Mouse (Mus musculus): ENCODE measurements around the gene Tmem209. TPM values are rescaled to one million over a fixed set of nuclear protein-coding genes. Genes with fewer than 3 reads are reported as not detected.

Tmem209 gene
- 33.9 and 38.5 TPM in 2 replicates for polyA plus RNA-seq (2015; fragmentation: Nextera tagmentation; extraction: Ambion mirVana)

GRCm38 (mm10) chr6:30509265-30510239 is at the start of gene Tmem209, which contains the start of gene Ssmem1:
Gene Tmem209 (minus strand): TSS chr6:30509783.
Gene Ssmem1 (plus strand): TSS chr6:30509849.
- ATAC-seq (ENCODE audit: low read depth) = peak; percentile 99
- Histone ChIP-seq H3K4me2 (ENCODE audit: low read depth, low read length) (peak within 1 kb of the TSS; percentile 80), H3K9me3 (ENCODE audit: control insufficient read depth, low read length) (no peaks in the 10 kb centered on the region), H3K9ac (ENCODE audit: low read length) (peak within 1 kb of the TSS; percentile 88), H3K27ac (ENCODE audit: low read length) (peak within 1 kb of the TSS; percentile 99), H3K36me3 (ENCODE audit: control insufficient read depth, insufficient read depth, low read length) (peaks cover 14% of the 10 kb centered on the region), H3K4me3 (ENCODE audit: low read length) (peak within 1 kb of the TSS; percentile 72), H3K27me3 (ENCODE audit: control insufficient read depth, insufficient read depth, low read depth, low read length) (no peaks in the 10 kb centered on the region), H3K4me1 (replicated peaks; ENCODE audit: control insufficient read depth, insufficient read depth, low read length) (peaks cover 14% of the 10 kb centered on the region)
- under 1% methylated on average over 37 of the region's 37 CpGs for WGBS

- 23% methylated on average over 3 of the region's 9 CpGs for WGBS
- Histone ChIP-seq H3K4me2 (ENCODE audit: low read depth, low read length) (no peak overlapping the region), H3K9ac (ENCODE audit: low read length) (no peak overlapping the region), H3K27ac (ENCODE audit: low read length) (no peak overlapping the region), H3K4me3 (ENCODE audit: low read length) (no peak overlapping the region), H3K9me3 (ENCODE audit: control insufficient read depth, low read length) (no peaks in the 10 kb centered on the region), H3K4me1 (replicated peaks; ENCODE audit: control insufficient read depth, insufficient read depth, low read length) (peaks cover 5% of the 10 kb centered on the region), H3K27me3 (ENCODE audit: control insufficient read depth, insufficient read depth, low read depth, low read length) (no peaks in the 10 kb centered on the region), H3K36me3 (ENCODE audit: control insufficient read depth, insufficient read depth, low read length) (no peaks in the 10 kb centered on the region)
- no peak for ATAC-seq (ENCODE audit: low read depth)
Measured at GRCm38 (mm10) chr6:30556080-30556479, 46.5 kb upstream of the Tmem209 start.

GRCm38 (mm10) chr6:30554621-30555170 is 45.1 kb upstream of the Tmem209 start:
- no peak overlapping the region for H3K27ac ChIP-seq (ENCODE audit: low read length)
- no peaks in the 10 kb centered on the region for H3K9me3 ChIP-seq (ENCODE audit: control insufficient read depth, low read length)
- 92% methylated on average over 5 of the region's 5 CpGs for whole genome bisulfite sequencing
- peaks cover 6% of the 10 kb centered on the region for H3K4me1 ChIP-seq (replicated peaks; ENCODE audit: control insufficient read depth, insufficient read depth, low read length)
- no peak overlapping the region for H3K4me2 ChIP-seq (ENCODE audit: low read depth, low read length)
- no peaks in the 10 kb centered on the region for H3K27me3 ChIP-seq (ENCODE audit: control insufficient read depth, insufficient read depth, low read depth, low read length)
- H3K9ac ChIP-seq (ENCODE audit: low read length) = no peak overlapping the region
- H3K4me3 ChIP-seq (ENCODE audit: low read length) = no peak overlapping the region
- no peaks in the 10 kb centered on the region for H3K36me3 ChIP-seq (ENCODE audit: control insufficient read depth, insufficient read depth, low read length)
- no peak for ATAC-seq (ENCODE audit: low read depth)

GRCm38 (mm10) chr6:30554092-30554491 is 44.5 kb upstream of the Tmem209 start:
- no peaks in the 10 kb centered on the region for H3K36me3 ChIP-seq (ENCODE audit: control insufficient read depth, insufficient read depth, low read length)
- no peak overlapping the region for H3K9ac ChIP-seq (ENCODE audit: low read length)
- ATAC-seq (ENCODE audit: low read depth) = no peak
- no peak overlapping the region for H3K4me2 ChIP-seq (ENCODE audit: low read depth, low read length)
- no peaks in the 10 kb centered on the region for H3K27me3 ChIP-seq (ENCODE audit: control insufficient read depth, insufficient read depth, low read depth, low read length)
- H3K9me3 ChIP-seq (ENCODE audit: control insufficient read depth, low read length) = no peaks in the 10 kb centered on the region
- H3K27ac ChIP-seq (ENCODE audit: low read length) = no peak overlapping the region
- 93% methylated on average over 5 of the region's 5 CpGs for WGBS
- H3K4me1 ChIP-seq (replicated peaks; ENCODE audit: control insufficient read depth, insufficient read depth, low read length) = peaks cover 12% of the 10 kb centered on the region
- H3K4me3 ChIP-seq (ENCODE audit: low read length) = no peak overlapping the region

GRCm38 (mm10) chr6:30553381-30554010 is 43.9 kb upstream of the Tmem209 start:
- Histone ChIP-seq H3K36me3 (ENCODE audit: control insufficient read depth, insufficient read depth, low read length) (no peaks in the 10 kb centered on the region), H3K9ac (ENCODE audit: low read length) (no peak overlapping the region), H3K4me3 (ENCODE audit: low read length) (no peak overlapping the region), H3K4me1 (replicated peaks; ENCODE audit: control insufficient read depth, insufficient read depth, low read length) (peaks cover 14% of the 10 kb centered on the region), H3K27ac (ENCODE audit: low read length) (no peak overlapping the region), H3K4me2 (ENCODE audit: low read depth, low read length) (no peak overlapping the region), H3K27me3 (ENCODE audit: control insufficient read depth, insufficient read depth, low read depth, low read length) (no peaks in the 10 kb centered on the region), H3K9me3 (ENCODE audit: control insufficient read depth, low read length) (no peaks in the 10 kb centered on the region)
- WGBS = 62% methylated on average over 7 of the region's 7 CpGs
- no peak for ATAC-seq (ENCODE audit: low read depth)

GRCm38 (mm10) chr6:30552628-30553027 is 43.0 kb upstream of the Tmem209 start:
- Histone ChIP-seq H3K4me2 (ENCODE audit: low read depth, low read length) (peak overlapping the region; percentile 32; the same call in 1 of the 2 replicates), H3K4me1 (replicated peaks; ENCODE audit: control insufficient read depth, insufficient read depth, low read length) (peaks cover 23% of the 10 kb centered on the region), H3K9ac (ENCODE audit: low read length) (0 out of 2 replicates have a peak overlapping the region, but pooled peaks have one; percentile 46), H3K27ac (ENCODE audit: low read length) (0 out of 2 replicates have a peak overlapping the region, but pooled peaks have one; percentile 12), H3K9me3 (ENCODE audit: control insufficient read depth, low read length) (no peaks in the 10 kb centered on the region), H3K36me3 (ENCODE audit: control insufficient read depth, insufficient read depth, low read length) (no peaks in the 10 kb centered on the region), H3K27me3 (ENCODE audit: control insufficient read depth, insufficient read depth, low read depth, low read length) (no peaks in the 10 kb centered on the region), H3K4me3 (ENCODE audit: low read length) (no peak overlapping the region)
- 45% methylated on average over 6 of the region's 6 CpGs for WGBS
- ATAC-seq (ENCODE audit: low read depth) = no peak

GRCm38 (mm10) chr6:30551644-30552580 is 42.3 kb upstream of the Tmem209 start:
- Histone ChIP-seq H3K9me3 (ENCODE audit: control insufficient read depth, low read length) (no peaks in the 10 kb centered on the region), H3K4me3 (ENCODE audit: low read length) (peak overlapping the region; percentile 12; the same call in 1 of the 2 replicates), H3K4me1 (replicated peaks; ENCODE audit: control insufficient read depth, insufficient read depth, low read length) (peaks cover 26% of the 10 kb centered on the region), H3K27me3 (ENCODE audit: control insufficient read depth, insufficient read depth, low read depth, low read length) (no peaks in the 10 kb centered on the region), H3K4me2 (ENCODE audit: low read depth, low read length) (peak overlapping the region; percentile 32), H3K36me3 (ENCODE audit: control insufficient read depth, insufficient read depth, low read length) (no peaks in the 10 kb centered on the region), H3K9ac (ENCODE audit: low read length) (peak overlapping the region; percentile 54; the same call in 1 of the 2 replicates), H3K27ac (ENCODE audit: low read length) (no peak overlapping the region; the same call in 1 of the 2 replicates)
- WGBS = 40% methylated on average over 23 of the region's 23 CpGs
- peak; percentile 38 for ATAC-seq (ENCODE audit: low read depth)

GRCm38 (mm10) chr6:30551193-30551515 is 41.6 kb upstream of the Tmem209 start:
- no peak overlapping the region for H3K27ac ChIP-seq (ENCODE audit: low read length)
- no peak for ATAC-seq (ENCODE audit: low read depth)
- H3K36me3 ChIP-seq (ENCODE audit: control insufficient read depth, insufficient read depth, low read length) = no peaks in the 10 kb centered on the region
- H3K27me3 ChIP-seq (ENCODE audit: control insufficient read depth, insufficient read depth, low read depth, low read length) = no peaks in the 10 kb centered on the region
- peaks cover 30% of the 10 kb centered on the region for H3K4me1 ChIP-seq (replicated peaks; ENCODE audit: control insufficient read depth, insufficient read depth, low read length)
- no peak overlapping the region for H3K4me2 ChIP-seq (ENCODE audit: low read depth, low read length)
- no peak overlapping the region for H3K9ac ChIP-seq (ENCODE audit: low read length)
- H3K9me3 ChIP-seq (ENCODE audit: control insufficient read depth, low read length) = no peaks in the 10 kb centered on the region
- H3K4me3 ChIP-seq (ENCODE audit: low read length) = no peak overlapping the region
